Mouse (Mus musculus) limb, embryonic 11.5 days (tissue): ENCODE measurements around the gene Cd2. TPM values are rescaled to one million over a fixed set of nuclear protein-coding genes. Genes with fewer than 3 reads are reported as not detected.

Experiments
- ATAC-seq: fragments of 200-750 bp; cut with Nextera tagmentation; 2 replicates; pipeline ENCODE4 v1.8.0; 2017; ENCODE audit warnings: low read depth; ENCODE audit not compliant: insufficient number of reproducible peaks, low FRiP score, low TSS enrichment
- DNase-seq: peaks from one replicate; pipeline ENCODE4 v3.0.0-alpha.2; 2015; ENCODE audit warnings: low spot score
- H3K27ac ChIP-seq: fragments of 300-500 bp; sonication (generic); replicated peaks from 2 replicates; pipeline ENCODE4 v1.5.1; 2014; ENCODE audit warnings: low read depth, mild to moderate bottlenecking, low read length
- H3K27me3 ChIP-seq: fragments of 300-500 bp; sonication (generic); 2 replicates; pipeline ENCODE4 v1.6.1; 2014; ENCODE audit warnings: mild to moderate bottlenecking, low read length, mixed read lengths; ENCODE audit not compliant: control insufficient read depth, insufficient read depth
- H3K36me3 ChIP-seq: fragments of 300-500 bp; sonication (generic); 2 replicates; pipeline ENCODE4 v1.6.1; 2014; ENCODE audit warnings: mild to moderate bottlenecking, low read length, moderate library complexity, mixed read lengths; ENCODE audit not compliant: control insufficient read depth, insufficient read depth
- H3K4me1 ChIP-seq: fragments of 300-500 bp; sonication (generic); 2 replicates; pipeline ENCODE4 v1.6.1; 2014; ENCODE audit warnings: low read length, mixed read lengths; ENCODE audit not compliant: control insufficient read depth, insufficient read depth
- H3K4me2 ChIP-seq: fragments of 300-500 bp; sonication (generic); 2 replicates; pipeline ENCODE4 v1.6.1; 2014; ENCODE audit warnings: low read depth, mild to moderate bottlenecking, moderate library complexity; ENCODE audit not compliant: severe bottlenecking
- H3K4me3 ChIP-seq: fragments of 300-500 bp; sonication (generic); 2 replicates; pipeline ENCODE4 v1.5.1; 2014; ENCODE audit warnings: low read depth, low read length
- H3K9ac ChIP-seq: fragments of 300-500 bp; sonication (generic); 2 replicates; pipeline ENCODE4 v1.6.1; 2014; ENCODE audit warnings: mild to moderate bottlenecking, low read length
- H3K9me3 ChIP-seq: fragments of 300-500 bp; sonication (generic); 2 replicates; pipeline ENCODE4 v1.6.1; 2016; ENCODE audit warnings: low read length; ENCODE audit not compliant: control insufficient read depth
- WGBS: fragments of 180-500 bp; shearing (Covaris S2); extraction: QIAGEN DNeasy Blood & Tissue Kit; methylation state at CpG from one replicate; pipeline ENCODE4 v1.1.7; 2014; 5-methylcytosine and 5-hydroxymethylcytosine counted together
- polyA plus RNA-seq: library from polyadenylated mRNA; unstranded; fragments of >200 nt; fragmentation: Nextera tagmentation; extraction: Ambion mirVana; gene quantifications from 2 replicates; pipeline ENCODE4 v1.2.1, GENCODE M21; 2014

Cd2 gene
- polyA plus RNA-seq, result not detected in 2 replicates

DNA sequence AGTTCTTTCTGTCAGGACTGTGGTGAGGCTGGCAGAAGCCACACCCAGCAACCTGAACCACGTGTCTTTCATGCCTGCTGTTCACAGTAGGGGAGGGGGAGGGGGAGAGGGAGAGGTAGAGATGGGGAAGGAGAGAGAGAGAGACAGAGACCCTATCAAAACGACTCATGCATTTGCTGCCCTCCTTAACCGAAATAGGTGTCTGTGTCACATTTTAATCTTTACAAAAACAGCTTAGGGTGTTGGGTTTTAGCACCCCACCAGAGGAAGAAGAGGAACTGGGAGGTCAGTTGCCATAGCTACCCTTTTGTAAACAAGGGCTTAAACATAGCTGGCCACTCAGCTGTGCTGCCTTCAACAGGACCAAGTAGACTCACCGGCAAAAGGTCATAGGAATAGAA lies at the start of gene Cd2:
Gene Cd2, minus strand, starts transcription at position 29 of the 401 bp plus-strand sequence.
- Histone ChIP-seq H3K27me3 (no peaks in the 10 kb centered on the region), H3K4me1 (no peaks in the 10 kb centered on the region), H3K9ac (no peak within 1 kb of the TSS), H3K4me2 (no peak within 1 kb of the TSS), H3K36me3 (no peaks in the 10 kb centered on the region), H3K4me3 (no peak within 1 kb of the TSS), H3K27ac (no peak within 1 kb of the TSS), H3K9me3 (no peaks in the 10 kb centered on the region; the same call in 1 of the 2 replicates)
- 28% methylated on average over 4 of the region's 4 CpGs for WGBS
- DNase-seq (no peak), ATAC-seq (no peak)

- H3K9me3 ChIP-seq, result no peaks in the 10 kb centered on the region
- no peak overlapping the region for H3K9ac ChIP-seq
- ATAC-seq, result peak; percentile 65; the same call in 1 of the 2 replicates
- DNase-seq, result peak; percentile 73
- peaks cover 12% of the 10 kb centered on the region; the same call in 1 of the 2 replicates for H3K4me1 ChIP-seq
- H3K27me3 ChIP-seq, result no peaks in the 10 kb centered on the region
- no peak overlapping the region for H3K4me3 ChIP-seq
- 17% methylated on average over 7 of the region's 7 CpGs for WGBS
- H3K4me2 ChIP-seq, result 0 out of 2 replicates have a peak overlapping the region, but pooled peaks have one; percentile 0
- peak overlapping the region; percentile 76 for H3K27ac ChIP-seq
- no peaks in the 10 kb centered on the region for H3K36me3 ChIP-seq
These were observed 40.9 kb upstream of the Cd2 start for GRCm38 (mm10) chr3:101328617-101329016.

- H3K36me3 ChIP-seq, result no peaks in the 10 kb centered on the region
- 69% methylated on average over 2 of the region's 2 CpGs for WGBS
- ATAC-seq, result no peak
- no peaks in the 10 kb centered on the region for H3K27me3 ChIP-seq
- H3K4me3 ChIP-seq, result no peak overlapping the region
- H3K9ac ChIP-seq, result no peak overlapping the region
- H3K27ac ChIP-seq, result no peak overlapping the region
- peaks cover 18% of the 10 kb centered on the region; the same call in 1 of the 2 replicates for H3K4me1 ChIP-seq
- H3K9me3 ChIP-seq, result no peaks in the 10 kb centered on the region
- no peak overlapping the region for H3K4me2 ChIP-seq
- DNase-seq, result no peak
These were observed 39.5 kb upstream of the Cd2 start for GRCm38 (mm10) chr3:101327248-101327647.

DNA sequence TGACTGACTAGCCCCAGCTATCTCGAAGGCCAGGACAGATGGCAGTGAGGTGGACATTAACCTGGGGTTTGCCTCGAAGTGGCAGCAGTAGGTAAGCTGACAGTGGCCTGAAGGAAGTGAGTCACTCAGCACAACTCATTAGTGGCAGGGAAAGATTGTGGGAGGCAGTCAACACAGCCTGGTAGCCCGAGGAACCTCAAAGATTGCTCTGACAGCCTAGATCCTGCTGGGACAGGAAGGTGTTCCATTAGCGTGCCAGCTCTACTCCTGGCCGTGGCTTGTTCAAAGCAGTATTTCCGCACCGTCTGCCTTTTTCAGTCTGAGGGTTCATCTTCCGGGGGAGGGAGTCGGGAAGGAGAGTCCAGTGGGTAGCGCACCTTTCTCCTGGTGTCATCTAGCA lies 34.7 kb upstream of the Cd2 start:
- no peak overlapping the region for H3K27ac ChIP-seq

GRCm38 (mm10) chr3:101320874-101321273 lies 33.1 kb upstream of the Cd2 start:
- H3K9me3 ChIP-seq, result no peaks in the 10 kb centered on the region
- no peak overlapping the region for H3K4me3 ChIP-seq
- WGBS, result 76% methylated on average over 7 of the region's 7 CpGs
- ATAC-seq (no peak), DNase-seq (no peak)
- H3K4me1 ChIP-seq, result 0 out of 2 replicates have a peak, but pooled peaks cover 6% of the 10 kb centered on the region
- H3K9ac ChIP-seq, result no peak overlapping the region
- H3K27ac ChIP-seq, result no peak overlapping the region
- no peaks in the 10 kb centered on the region for H3K36me3 ChIP-seq
- no peaks in the 10 kb centered on the region for H3K27me3 ChIP-seq
- H3K4me2 ChIP-seq, result no peak overlapping the region

More for the DNA sequence above, 34.7 kb upstream of the Cd2 start:
- Histone ChIP-seq H3K9me3 (no peaks in the 10 kb centered on the region), H3K4me1 (peaks cover 10% of the 10 kb centered on the region; the same call in 1 of the 2 replicates), H3K4me3 (no peak overlapping the region), H3K27me3 (no peaks in the 10 kb centered on the region), H3K36me3 (no peaks in the 10 kb centered on the region), H3K4me2 (no peak overlapping the region), H3K9ac (no peak overlapping the region)
- ATAC-seq, result no peak
- no peak for DNase-seq
- 64% methylated on average over 10 of the region's 10 CpGs for WGBS

DNA sequence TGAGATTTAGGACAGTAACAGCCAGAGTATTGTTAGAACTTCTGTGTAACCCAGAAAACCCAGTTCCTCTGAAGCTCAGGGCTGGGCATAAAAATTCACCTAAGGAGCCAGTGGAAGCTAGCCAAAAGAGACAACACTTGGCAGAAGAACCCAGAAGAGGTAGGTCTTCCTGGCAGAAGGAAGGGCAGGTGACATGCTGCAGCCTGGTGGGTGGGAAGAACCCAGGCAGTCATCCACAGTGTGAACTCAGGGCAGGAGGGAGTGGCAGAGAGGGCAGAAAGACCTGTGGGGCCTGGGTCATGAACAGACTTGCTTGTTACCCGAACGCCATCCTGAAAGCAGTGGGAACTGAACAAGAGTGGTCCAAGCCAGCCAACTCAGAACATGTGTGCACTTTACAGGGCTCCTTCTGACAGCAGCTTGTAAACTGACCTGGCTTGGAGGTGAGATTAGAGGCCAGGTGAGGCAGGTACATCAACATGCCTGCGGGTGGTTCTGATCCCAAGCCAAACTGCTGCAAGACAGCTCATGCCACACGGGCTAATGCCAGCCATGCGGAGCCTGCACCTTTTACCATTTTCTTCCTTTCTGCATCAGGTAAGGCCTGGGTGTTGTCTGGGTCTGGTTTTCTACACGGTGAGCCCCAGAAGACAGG lies 30.9 kb upstream of the Cd2 start:
- DNase-seq (no peak), ATAC-seq (0 out of 2 replicates have a peak, but pooled peaks have one; percentile 44)
- Histone ChIP-seq H3K4me3 (no peak overlapping the region), H3K9me3 (no peaks in the 10 kb centered on the region), H3K27ac (no peak overlapping the region), H3K4me2 (no peak overlapping the region), H3K27me3 (no peaks in the 10 kb centered on the region), H3K36me3 (no peaks in the 10 kb centered on the region), H3K9ac (no peak overlapping the region), H3K4me1 (0 out of 2 replicates have a peak, but pooled peaks cover 6% of the 10 kb centered on the region)
- 86% methylated on average over 6 of the region's 6 CpGs for WGBS

GRCm38 (mm10) chr3:101318115-101318514 lies 30.4 kb upstream of the Cd2 start:
- Histone ChIP-seq H3K4me1 (0 out of 2 replicates have a peak, but pooled peaks cover 6% of the 10 kb centered on the region), H3K4me3 (no peak overlapping the region), H3K36me3 (no peaks in the 10 kb centered on the region), H3K9me3 (no peaks in the 10 kb centered on the region), H3K4me2 (no peak overlapping the region), H3K27ac (no peak overlapping the region), H3K27me3 (no peaks in the 10 kb centered on the region), H3K9ac (no peak overlapping the region)
- ATAC-seq (no peak), DNase-seq (peak; percentile 80)
- WGBS, result 67% methylated on average over 6 of the region's 6 CpGs

- Histone ChIP-seq H3K9me3 (no peaks in the 10 kb centered on the region), H3K4me2 (no peak overlapping the region), H3K4me1 (no peaks in the 10 kb centered on the region), H3K27me3 (no peaks in the 10 kb centered on the region), H3K9ac (no peak overlapping the region), H3K27ac (no peak overlapping the region), H3K36me3 (no peaks in the 10 kb centered on the region), H3K4me3 (no peak overlapping the region)
- ATAC-seq (no peak), DNase-seq (no peak)
- WGBS, result 77% methylated on average over 6 of the region's 6 CpGs
These were observed 27.2 kb upstream of the Cd2 start for GRCm38 (mm10) chr3:101314954-101315353.
